Mouse (Mus musculus) stomach, embryonic 14.5 days (tissue): Measurements from ENCODE around the gene Hinfp. TPM values are rescaled to one million over a fixed set of nuclear protein-coding genes. Genes with fewer than 3 reads are reported as not detected.

Source experiments
- ATAC-seq: fragments of 200-750 bp; cut with Nextera tagmentation; 2 replicates; pipeline ENCODE4 v1.8.0; 2017; ENCODE audit warnings: low read depth, moderate TSS enrichment; ENCODE audit not compliant: insufficient number of reproducible peaks, insufficient read depth, low FRiP score
- H3K27ac ChIP-seq: fragments of 300-500 bp; sonication (generic); 2 replicates; pipeline ENCODE4 v1.5.1; 2014; ENCODE audit warnings: mild to moderate bottlenecking, low read length, moderate library complexity, mixed read lengths
- H3K27me3 ChIP-seq: fragments of 300-500 bp; sonication (generic); 2 replicates; pipeline ENCODE4 v1.6.1; 2014; ENCODE audit warnings: low read length, control low read depth, mixed read lengths; ENCODE audit not compliant: control insufficient read depth, insufficient read depth
- H3K36me3 ChIP-seq: fragments of 300-500 bp; sonication (generic); 2 replicates; pipeline ENCODE4 v1.6.1; 2014; ENCODE audit warnings: mild to moderate bottlenecking, control low read depth, low read length, moderate library complexity, mixed read lengths; ENCODE audit not compliant: control insufficient read depth, insufficient read depth
- H3K4me1 ChIP-seq: fragments of 300-500 bp; sonication (generic); 2 replicates; pipeline ENCODE4 v1.6.1; 2014; ENCODE audit warnings: low read length, control low read depth, mixed read lengths; ENCODE audit not compliant: control insufficient read depth, insufficient read depth
- H3K4me2 ChIP-seq: fragments of 300-500 bp; sonication (generic); replicated peaks from 2 replicates; pipeline ENCODE4 v1.6.1; 2014; ENCODE audit warnings: low read depth, low read length, control low read depth
- H3K4me3 ChIP-seq: fragments of 300-500 bp; sonication (generic); 2 replicates; pipeline ENCODE4 v1.5.1; 2014; ENCODE audit warnings: low read depth, low read length, control low read depth
- H3K9ac ChIP-seq: fragments of 300-500 bp; sonication (generic); replicated peaks from 2 replicates; pipeline ENCODE4 v1.6.1; 2014; ENCODE audit warnings: low read depth, mild to moderate bottlenecking, control low read depth, low read length, moderate library complexity, mixed read lengths
- H3K9me3 ChIP-seq: fragments of 300-500 bp; sonication (generic); 2 replicates; pipeline ENCODE4 v1.6.1; 2016; ENCODE audit warnings: low read depth, low read length, control low read depth; ENCODE audit not compliant: control insufficient read depth
- WGBS: fragments of 180-500 bp; shearing (Covaris S2); extraction: QIAGEN DNeasy Blood & Tissue Kit; methylation state at CpG from one replicate; pipeline ENCODE4 v1.1.7; 2014; 5-methylcytosine and 5-hydroxymethylcytosine counted together
- polyA plus RNA-seq: library from polyadenylated mRNA; unstranded; fragments of >200 nt; fragmentation: Nextera tagmentation; extraction: Ambion mirVana; gene quantifications from 2 replicates; pipeline ENCODE4 v1.2.1, GENCODE M21; 2014

Gene Hinfp
- polyA plus RNA-seq, 1 experiment from 2014 or later: 21.3 TPM

- H3K4me2 ChIP-seq: no peak overlapping the region
- peaks cover 4% of the 10 kb centered on the region; the same call in 1 of the 2 replicates for H3K4me1 ChIP-seq
- WGBS: 13% methylated on average over 11 of the region's 11 CpGs
- ATAC-seq: no peak
- no peaks in the 10 kb centered on the region for H3K9me3 ChIP-seq
- no peak overlapping the region for H3K4me3 ChIP-seq
- H3K9ac ChIP-seq: no peak overlapping the region
- no peak overlapping the region for H3K27ac ChIP-seq
- H3K36me3 ChIP-seq: peaks cover 15% of the 10 kb centered on the region
- no peaks in the 10 kb centered on the region for H3K27me3 ChIP-seq
Observed at GRCm38 (mm10) chr9:44288959-44289291, 16.5 kb downstream of the Hinfp start.

GRCm38 (mm10) chr9:44288076-44288958, 17.2 kb downstream of the Hinfp start, which contains the start of gene Abcg4:
Abcg4 (minus strand) TSS chr9:44288615.
- Histone ChIP-seq H3K4me1 (peaks cover 4% of the 10 kb centered on the region; the same call in 1 of the 2 replicates), H3K27me3 (no peaks in the 10 kb centered on the region), H3K4me2 (peak within 1 kb of the TSS; percentile 94), H3K36me3 (peaks cover 12% of the 10 kb centered on the region), H3K27ac (no peak within 1 kb of the TSS), H3K9ac (peak within 1 kb of the TSS; percentile 42), H3K4me3 (peak within 1 kb of the TSS; percentile 63), H3K9me3 (no peaks in the 10 kb centered on the region)
- WGBS: 2% methylated on average over 38 of the region's 38 CpGs
- peak; percentile 74 for ATAC-seq

DNA sequence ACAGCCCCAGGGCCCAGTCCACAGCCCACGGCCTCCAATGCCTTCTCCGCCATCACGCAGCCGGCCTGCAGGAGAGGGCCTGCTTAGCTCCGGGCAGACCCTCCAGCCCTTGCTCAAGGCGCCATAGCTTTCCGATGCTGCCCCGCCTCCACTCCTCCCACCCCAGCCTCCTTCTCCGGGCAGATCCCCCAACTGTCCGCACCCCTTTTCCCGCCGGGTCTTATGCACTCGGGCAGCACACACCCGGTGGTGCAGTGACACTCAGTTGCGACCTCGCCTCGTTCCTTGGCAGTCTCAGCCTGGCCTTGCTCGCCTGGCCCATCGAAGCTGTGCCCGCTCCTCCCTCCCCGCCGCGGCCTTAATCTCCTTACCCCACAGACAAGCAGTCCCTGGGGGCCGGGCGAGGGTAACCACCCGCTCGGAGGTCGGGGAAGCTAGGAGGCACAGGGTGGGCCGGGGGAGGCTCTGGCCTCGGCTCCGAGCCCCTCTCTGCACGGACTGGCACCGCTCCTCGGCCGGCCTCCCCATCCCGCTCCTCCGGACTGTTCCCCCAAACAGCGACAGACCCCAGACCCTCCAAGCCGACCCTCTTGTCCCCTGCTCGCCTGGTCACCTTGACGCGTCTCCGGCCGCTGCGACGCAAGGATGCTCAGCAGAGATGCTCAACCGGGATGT, 17.9 kb downstream of the Hinfp start:
- 2% methylated on average over 47 of the region's 47 CpGs for WGBS
- Histone ChIP-seq H3K4me1 (peaks cover 4% of the 10 kb centered on the region; the same call in 1 of the 2 replicates), H3K9me3 (no peaks in the 10 kb centered on the region), H3K36me3 (peaks cover 4% of the 10 kb centered on the region), H3K27me3 (no peaks in the 10 kb centered on the region), H3K4me3 (peak overlapping the region; percentile 63), H3K27ac (no peak overlapping the region), H3K4me2 (peak overlapping the region; percentile 94), H3K9ac (peak overlapping the region; percentile 42)
- ATAC-seq: peak; percentile 28; the same call in 1 of the 2 replicates

DNA sequence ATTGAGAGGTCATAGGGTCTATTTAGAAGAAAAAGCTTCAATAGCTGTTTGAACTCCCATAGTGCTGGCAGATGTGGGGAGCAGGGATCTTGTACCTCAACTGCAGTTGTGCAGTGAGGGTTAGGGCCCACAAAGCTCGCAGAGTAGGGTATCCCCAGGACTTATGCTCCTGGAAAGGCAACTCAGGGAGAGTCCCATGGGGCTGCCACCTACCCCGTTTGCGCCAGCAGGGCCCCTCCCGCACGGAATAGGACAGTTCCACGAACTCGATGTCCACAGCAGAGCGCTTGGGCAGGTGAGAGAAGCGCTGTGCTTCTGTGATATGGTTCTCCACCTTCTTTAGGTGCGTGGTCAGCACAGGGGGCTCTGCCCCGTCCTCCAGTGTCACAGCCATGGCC, 18.5 kb downstream of the Hinfp start:
- Histone ChIP-seq H3K9me3 (no peaks in the 10 kb centered on the region), H3K4me1 (peaks cover 4% of the 10 kb centered on the region; the same call in 1 of the 2 replicates), H3K27me3 (no peaks in the 10 kb centered on the region), H3K36me3 (no peaks in the 10 kb centered on the region; the same call in 1 of the 2 replicates), H3K4me3 (peak overlapping the region; percentile 63), H3K9ac (peak overlapping the region; percentile 42), H3K4me2 (peak overlapping the region; percentile 94), H3K27ac (no peak overlapping the region)
- WGBS: 12% methylated on average over 11 of the region's 11 CpGs
- ATAC-seq: peak; percentile 25; the same call in 1 of the 2 replicates

DNA sequence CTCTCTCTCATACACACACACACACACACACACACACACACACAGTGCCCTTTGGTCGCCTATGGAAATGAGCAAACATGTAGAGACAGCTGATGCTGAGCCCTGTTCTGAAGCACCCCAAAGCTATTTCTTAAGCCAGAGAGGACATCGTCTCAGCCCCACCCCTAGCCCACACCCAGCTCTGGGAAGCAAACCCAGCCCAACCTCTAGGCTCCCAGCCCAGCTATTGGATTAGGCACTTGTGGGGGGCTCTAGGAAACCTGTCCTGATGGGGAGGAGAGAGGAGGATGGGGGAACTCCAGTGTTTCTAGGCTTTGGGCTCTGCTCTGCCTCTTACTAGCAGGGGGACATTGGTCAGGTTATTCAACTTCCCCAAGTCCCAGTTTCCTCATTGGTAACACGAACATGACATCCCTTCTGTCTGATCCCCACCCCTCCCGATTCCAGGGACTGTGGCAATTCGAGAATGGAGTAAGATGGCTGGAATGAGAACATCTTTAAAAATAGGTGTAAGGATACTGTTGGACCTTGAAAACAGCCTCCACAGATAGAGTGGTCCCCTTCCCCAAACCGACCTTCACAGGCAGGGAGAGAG, 19.1 kb downstream of the Hinfp start:
- no peaks in the 10 kb centered on the region for H3K9me3 ChIP-seq

DNA sequence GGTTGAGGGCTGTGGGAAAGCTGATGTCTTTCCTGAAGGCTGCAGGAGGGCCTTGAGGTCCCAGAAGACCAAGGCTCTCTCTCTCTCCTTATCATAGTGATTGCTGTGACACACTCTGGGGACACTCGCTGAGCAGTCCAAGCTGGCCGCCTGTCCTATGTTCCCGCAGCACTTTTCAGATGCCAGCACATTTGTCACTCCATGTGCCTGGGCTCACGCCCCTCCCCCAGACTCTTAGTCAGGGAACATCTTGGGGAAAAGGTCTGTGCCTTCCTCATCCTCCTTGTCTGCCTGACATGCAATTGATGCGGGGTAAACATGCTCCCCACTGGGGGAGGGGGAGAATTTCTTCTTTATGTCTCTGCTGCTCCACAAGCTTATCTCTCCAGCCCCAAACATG, 22.3 kb downstream of the Hinfp start:
- H3K27ac ChIP-seq: no peak overlapping the region
- no peaks in the 10 kb centered on the region for H3K36me3 ChIP-seq
- no peak overlapping the region for H3K4me2 ChIP-seq
- no peak overlapping the region for H3K4me3 ChIP-seq
- H3K9ac ChIP-seq: no peak overlapping the region
- H3K4me1 ChIP-seq: no peaks in the 10 kb centered on the region
- H3K27me3 ChIP-seq: no peaks in the 10 kb centered on the region
- WGBS: 71% methylated on average over 5 of the region's 5 CpGs
- no peak for ATAC-seq
- no peaks in the 10 kb centered on the region for H3K9me3 ChIP-seq

More for the DNA sequence above, 19.1 kb downstream of the Hinfp start:
- Histone ChIP-seq H3K4me2 (no peak overlapping the region), H3K36me3 (no peaks in the 10 kb centered on the region; the same call in 1 of the 2 replicates), H3K4me3 (no peak overlapping the region), H3K27ac (no peak overlapping the region), H3K9ac (no peak overlapping the region), H3K27me3 (no peaks in the 10 kb centered on the region), H3K4me1 (peaks cover 4% of the 10 kb centered on the region; the same call in 1 of the 2 replicates)
- 17% methylated on average over 6 of the region's 6 CpGs for WGBS
- ATAC-seq: no peak

DNA sequence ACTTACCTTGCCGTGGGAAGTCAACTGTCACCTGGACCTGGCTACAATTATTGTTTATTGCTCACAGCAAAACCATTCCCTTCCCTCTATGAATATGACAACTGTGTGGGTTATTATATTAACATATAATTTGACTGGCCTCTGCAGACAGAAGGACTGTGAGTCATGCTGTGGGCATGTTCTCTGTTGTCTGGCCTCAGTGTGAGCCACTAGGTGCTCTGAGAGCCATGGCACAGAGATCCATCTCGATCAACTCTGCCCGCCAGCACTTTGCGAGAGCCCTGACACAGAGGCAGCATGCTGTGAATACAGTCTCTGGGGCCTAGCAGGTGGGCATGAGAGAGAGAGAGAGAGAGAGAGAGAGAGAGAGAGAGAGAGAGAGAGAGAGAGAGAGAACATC, 35.5 kb downstream of the Hinfp start:
- Histone ChIP-seq H3K9me3 (no peaks in the 10 kb centered on the region), H3K9ac (no peak overlapping the region), H3K4me1 (0 out of 2 replicates have a peak, but pooled peaks cover 9% of the 10 kb centered on the region), H3K4me3 (no peak overlapping the region), H3K27me3 (no peaks in the 10 kb centered on the region), H3K4me2 (no peak overlapping the region), H3K36me3 (no peaks in the 10 kb centered on the region; the same call in 1 of the 2 replicates), H3K27ac (no peak overlapping the region)
- ATAC-seq: no peak
- whole genome bisulfite sequencing: 84% methylated on average over 4 of the region's 4 CpGs

DNA sequence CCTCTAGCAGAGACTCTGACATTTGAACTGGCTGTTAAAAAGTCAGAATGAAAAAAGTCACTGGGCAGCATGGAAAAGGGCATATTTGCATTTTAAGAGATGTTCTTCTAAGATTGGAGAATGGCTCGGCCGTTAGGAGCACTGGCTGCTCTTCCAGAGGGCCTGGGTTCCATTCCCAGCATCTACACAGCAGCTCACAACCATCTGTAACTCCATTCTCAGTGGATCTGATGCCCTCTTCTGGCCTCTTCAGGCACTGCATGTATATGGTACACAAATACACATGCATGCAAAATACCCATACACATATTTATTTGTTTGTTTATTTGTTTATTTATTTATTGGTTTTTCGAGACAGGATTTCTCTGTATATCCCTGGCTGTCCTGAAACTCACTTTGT, 36.4 kb downstream of the Hinfp start:
- 78% methylated on average over 3 of the region's 3 CpGs for WGBS
- no peak for ATAC-seq
- Histone ChIP-seq H3K9ac (no peak overlapping the region), H3K36me3 (no peaks in the 10 kb centered on the region; the same call in 1 of the 2 replicates), H3K4me2 (no peak overlapping the region), H3K9me3 (no peaks in the 10 kb centered on the region), H3K4me1 (0 out of 2 replicates have a peak, but pooled peaks cover 9% of the 10 kb centered on the region), H3K27me3 (no peaks in the 10 kb centered on the region), H3K27ac (no peak overlapping the region), H3K4me3 (no peak overlapping the region)
